Mouse (Mus musculus) heart, adult 2 months (tissue): ENCODE data around the gene Pla2g2c. TPM values are rescaled to one million over a fixed set of nuclear protein-coding genes. Genes with fewer than 3 reads are reported as not detected.

ENCODE experiments used
- DNase-seq, 2 experiments: peaks; one replicate each; pipeline ENCODE4 v3.0.0; 2021
- H3K27ac ChIP-seq: fragments of 200-600 bp; 2 replicates; pipeline ENCODE4 v1.8.1; 2022
- H3K27me3 ChIP-seq: fragments of 200-500 bp; 2 replicates; pipeline ENCODE4 v1.6.1; 2012; ENCODE audit warnings: mild to moderate bottlenecking, low read length, inconsistent platforms, mixed read lengths; ENCODE audit not compliant: control insufficient read depth, insufficient read depth
- H3K36me3 ChIP-seq: fragments of 200-500 bp; 2 replicates; pipeline ENCODE4 v1.6.1; 2012; ENCODE audit warnings: low read length, inconsistent platforms; ENCODE audit not compliant: control insufficient read depth, insufficient read depth
- H3K4me1 ChIP-seq: fragments of 200-500 bp; 2 replicates; pipeline ENCODE4 v1.6.1; 2011; ENCODE audit warnings: low read length; ENCODE audit not compliant: control insufficient read depth, insufficient read depth
- H3K4me3 ChIP-seq: fragments of 200-600 bp; 2 replicates; pipeline ENCODE4 v1.8.1; 2022
- H3K79me2 ChIP-seq: fragments of 200-500 bp; replicated peaks from 2 replicates; pipeline ENCODE4 v1.6.1; 2012; ENCODE audit warnings: mild to moderate bottlenecking, inconsistent platforms, low read length, moderate library complexity, mixed read lengths; ENCODE audit not compliant: control insufficient read depth, insufficient read depth
- H3K9ac ChIP-seq: fragments of 200-500 bp; 2 replicates; pipeline ENCODE4 v1.6.1; 2012; ENCODE audit warnings: low read depth, mild to moderate bottlenecking, control low read depth, inconsistent platforms, low read length, mixed read lengths
- CTCF ChIP-seq: fragments of 200-600 bp; IDR thresholded peaks from 2 replicates; pipeline ENCODE4 v1.8.1; 2022; ENCODE audit warnings: antibody characterized with exemption, mild to moderate bottlenecking, moderate library complexity
- EP300 ChIP-seq: fragments of 200-500 bp; IDR thresholded peaks from 2 replicates; pipeline ENCODE4 v1.6.1; 2011; ENCODE audit warnings: low read depth, low read length, control low read depth; ENCODE audit not compliant: insufficient read depth
- POLR2A ChIP-seq: fragments of 200-500 bp; IDR thresholded peaks from 2 replicates; pipeline ENCODE4 v1.6.1; 2011; ENCODE audit warnings: mild to moderate bottlenecking, low read depth, low read length, control low read depth; ENCODE audit not compliant: insufficient read depth
- WGBS: fragments of 180-500 bp; shearing (Covaris S2); methylation state at CpG from one replicate; pipeline ENCODE4 v1.1.7; 2018; 5-methylcytosine and 5-hydroxymethylcytosine counted together
- intact Hi-C: fragments of 180-260 bp; cut with DNase I; formaldehyde crosslinking; loops from one replicate; pipeline ENCODE4 v1.15.1; 2025
- polyA plus RNA-seq: library from polyadenylated mRNA; depleted of rRNA; stranded (reverse); fragments of >200 nt; gene quantifications from 2 replicates; pipeline ENCODE4 v1.2.3, GENCODE M21; 2012
- total RNA-seq, 2 experiments: library from RNA; stranded (reverse); gene quantifications; 2 replicates each; pipeline ENCODE4 v1.2.3; 2021

Pla2g2c gene
- total and polyA plus RNA-seq, 3 experiments = 0.14 to 0.98 TPM; not detected in 1

- intact Hi-C loops = loop anchor here (5.0 kb wide), 1 partner anchor 136 kb away; no protein-coding TSS in a partner anchor
Observed at GRCm38 (mm10) chr4:138698296-138698695, 26.3 kb upstream of the Pla2g2c start.

GRCm38 (mm10) chr4:138700184-138700982 is 24.2 kb upstream of the Pla2g2c start:
- intact Hi-C loops = loop anchor here (1.0 kb wide), 1 partner anchor 253 kb away; no protein-coding TSS in a partner anchor
- no peak overlapping the region for H3K4me3 ChIP-seq
- TF ChIP-seq POLR2A (no peak), EP300 (0 out of 2 replicates have a peak, but pooled peaks have one; percentile 30), CTCF (peak; percentile 92)
- no peak overlapping the region for H3K27ac ChIP-seq
- no peaks in the 10 kb centered on the region for H3K79me2 ChIP-seq
- peak; percentile 23 to 46 for DNase-seq
- no peak overlapping the region for H3K9ac ChIP-seq
- H3K36me3 ChIP-seq = no peaks in the 10 kb centered on the region
- no peaks in the 10 kb centered on the region for H3K4me1 ChIP-seq
- WGBS = 29% methylated on average over 15 of the region's 15 CpGs
- no peaks in the 10 kb centered on the region; the same call in 1 of the 2 replicates for H3K27me3 ChIP-seq

More at GRCm38 (mm10) chr4:138698296-138698695, 26.3 kb upstream of the Pla2g2c start:
- DNase-seq = no peak
- no peak for TF ChIP-seq POLR2A
- TF ChIP-seq CTCF = no peak
- no peak for TF ChIP-seq EP300
- no peaks in the 10 kb centered on the region for H3K36me3 ChIP-seq
- H3K4me3 ChIP-seq = no peak overlapping the region
- H3K27me3 ChIP-seq = no peaks in the 10 kb centered on the region; the same call in 1 of the 2 replicates
- no peaks in the 10 kb centered on the region for H3K79me2 ChIP-seq
- no peak overlapping the region for H3K27ac ChIP-seq
- WGBS = 61% methylated on average over 2 of the region's 2 CpGs
- H3K9ac ChIP-seq = no peak overlapping the region
- H3K4me1 ChIP-seq = no peaks in the 10 kb centered on the region

GRCm38 (mm10) chr4:138701111-138701510 is 23.5 kb upstream of the Pla2g2c start:
- TF ChIP-seq EP300 (no peak), CTCF (no peak), POLR2A (no peak)
- no peaks in the 10 kb centered on the region for H3K4me1 ChIP-seq
- H3K27ac ChIP-seq = no peak overlapping the region
- no peak overlapping the region for H3K4me3 ChIP-seq
- intact Hi-C loops = no loop called here
- no peak for DNase-seq
- H3K9ac ChIP-seq = no peak overlapping the region
- no peaks in the 10 kb centered on the region for H3K36me3 ChIP-seq
- no peaks in the 10 kb centered on the region; the same call in 1 of the 2 replicates for H3K27me3 ChIP-seq
- no peaks in the 10 kb centered on the region for H3K79me2 ChIP-seq
- 67% methylated on average over 8 of the region's 8 CpGs for WGBS

- Histone ChIP-seq H3K4me1 (no peaks in the 10 kb centered on the region), H3K27me3 (no peaks in the 10 kb centered on the region; the same call in 1 of the 2 replicates), H3K9ac (no peak overlapping the region), H3K27ac (no peak overlapping the region), H3K79me2 (no peaks in the 10 kb centered on the region), H3K36me3 (no peaks in the 10 kb centered on the region), H3K4me3 (no peak overlapping the region)
- DNase-seq = no peak
- TF ChIP-seq CTCF (no peak), EP300 (no peak), POLR2A (no peak)
- intact Hi-C loops = no loop called here
- WGBS = 54% methylated on average over 2 of the region's 2 CpGs
Observed at GRCm38 (mm10) chr4:138702031-138702430, 22.6 kb upstream of the Pla2g2c start.

GRCm38 (mm10) chr4:138702528-138702927 is 22.1 kb upstream of the Pla2g2c start:
- H3K36me3 ChIP-seq = no peaks in the 10 kb centered on the region
- no peak for DNase-seq
- H3K27ac ChIP-seq = no peak overlapping the region
- no peaks in the 10 kb centered on the region for H3K79me2 ChIP-seq
- no peak overlapping the region for H3K9ac ChIP-seq
- H3K4me3 ChIP-seq = no peak overlapping the region
- intact Hi-C loops = no loop called here
- H3K4me1 ChIP-seq = no peaks in the 10 kb centered on the region
- TF ChIP-seq POLR2A = no peak
- no peaks in the 10 kb centered on the region; the same call in 1 of the 2 replicates for H3K27me3 ChIP-seq
- WGBS = 69% methylated on average over 8 of the region's 8 CpGs

GRCm38 (mm10) chr4:138703591-138703990 is 21.0 kb upstream of the Pla2g2c start:
- H3K4me1 ChIP-seq = no peaks in the 10 kb centered on the region
- no peaks in the 10 kb centered on the region; the same call in 1 of the 2 replicates for H3K27me3 ChIP-seq
- H3K36me3 ChIP-seq = no peaks in the 10 kb centered on the region
- DNase-seq = no peak
- intact Hi-C loops = no loop called here
- 39% methylated on average over 7 of the region's 7 CpGs for WGBS
- H3K4me3 ChIP-seq = no peak overlapping the region
- TF ChIP-seq EP300 (no peak), POLR2A (no peak), CTCF (no peak)
- no peak overlapping the region for H3K27ac ChIP-seq
- H3K9ac ChIP-seq = no peak overlapping the region
- no peaks in the 10 kb centered on the region for H3K79me2 ChIP-seq
